Mouse (Mus musculus) A20 (cell line): ENCODE measurements around the gene Dhdds.
A peak's percentile ranks its signal among the peaks of the same experiment; 100 is the strongest.

Source experiments
- DNase-seq: peaks from one replicate; pipeline ENCODE4 v3.0.0-alpha.2; 2011; ENCODE audit warnings: low read depth, low spot score

Gene Dhdds

GRCm38 (mm10) chr4:133958884-133959283, 41.8 kb downstream of the Dhdds start:
- DNase-seq, result no peak

DNA sequence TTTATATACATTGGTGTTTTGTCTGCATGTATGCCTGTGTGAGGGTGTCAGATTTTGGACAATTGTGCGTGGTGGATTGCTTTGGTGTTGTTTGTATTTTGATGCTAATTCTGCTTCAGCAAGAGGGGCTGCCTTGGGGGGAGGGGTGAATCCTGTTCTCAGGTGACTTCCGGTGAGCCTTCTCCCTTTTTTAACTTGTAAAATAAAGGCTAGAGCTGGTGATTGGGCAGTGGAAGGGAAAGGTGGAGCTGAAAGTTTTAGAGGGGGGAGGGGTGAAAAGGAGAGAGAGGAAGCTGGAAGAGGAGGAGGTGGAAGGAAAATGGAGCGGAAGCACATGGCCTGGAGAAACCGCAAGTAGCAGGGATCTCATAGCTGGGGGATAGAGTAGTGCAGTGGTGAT, 44.4 kb downstream of the Dhdds start:
- DNase-seq, result no peak

- no peak for DNase-seq
These were observed 54.0 kb downstream of the Dhdds start for GRCm38 (mm10) chr4:133946736-133947135.

DNA sequence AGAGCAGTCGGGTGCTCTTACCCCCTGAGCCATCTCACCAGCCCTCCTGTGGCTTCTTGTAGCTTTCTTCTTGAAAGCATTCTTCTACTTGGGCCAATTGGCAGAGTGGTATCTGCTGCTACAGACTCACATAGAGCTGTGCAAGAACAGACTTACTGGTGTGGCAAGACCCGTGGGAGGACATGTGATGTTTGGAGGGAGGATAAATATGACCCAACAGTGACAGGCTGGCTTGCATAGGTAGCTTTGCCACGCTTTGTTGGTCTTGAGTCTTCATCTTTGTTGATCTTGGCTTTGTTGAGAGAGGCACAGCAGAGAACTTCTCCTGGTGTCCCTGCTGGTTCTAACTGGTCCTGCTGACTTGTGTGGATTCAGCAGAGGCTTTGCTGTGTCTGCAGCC, 56.9 kb downstream of the Dhdds start:
- DNase-seq, result no peak

- DNase-seq, result no peak
These were observed 58.0 kb downstream of the Dhdds start for GRCm38 (mm10) chr4:133942679-133943078.

GRCm38 (mm10) chr4:133941576-133941975, 59.1 kb downstream of the Dhdds start:
- DNase-seq, result no peak

DNA sequence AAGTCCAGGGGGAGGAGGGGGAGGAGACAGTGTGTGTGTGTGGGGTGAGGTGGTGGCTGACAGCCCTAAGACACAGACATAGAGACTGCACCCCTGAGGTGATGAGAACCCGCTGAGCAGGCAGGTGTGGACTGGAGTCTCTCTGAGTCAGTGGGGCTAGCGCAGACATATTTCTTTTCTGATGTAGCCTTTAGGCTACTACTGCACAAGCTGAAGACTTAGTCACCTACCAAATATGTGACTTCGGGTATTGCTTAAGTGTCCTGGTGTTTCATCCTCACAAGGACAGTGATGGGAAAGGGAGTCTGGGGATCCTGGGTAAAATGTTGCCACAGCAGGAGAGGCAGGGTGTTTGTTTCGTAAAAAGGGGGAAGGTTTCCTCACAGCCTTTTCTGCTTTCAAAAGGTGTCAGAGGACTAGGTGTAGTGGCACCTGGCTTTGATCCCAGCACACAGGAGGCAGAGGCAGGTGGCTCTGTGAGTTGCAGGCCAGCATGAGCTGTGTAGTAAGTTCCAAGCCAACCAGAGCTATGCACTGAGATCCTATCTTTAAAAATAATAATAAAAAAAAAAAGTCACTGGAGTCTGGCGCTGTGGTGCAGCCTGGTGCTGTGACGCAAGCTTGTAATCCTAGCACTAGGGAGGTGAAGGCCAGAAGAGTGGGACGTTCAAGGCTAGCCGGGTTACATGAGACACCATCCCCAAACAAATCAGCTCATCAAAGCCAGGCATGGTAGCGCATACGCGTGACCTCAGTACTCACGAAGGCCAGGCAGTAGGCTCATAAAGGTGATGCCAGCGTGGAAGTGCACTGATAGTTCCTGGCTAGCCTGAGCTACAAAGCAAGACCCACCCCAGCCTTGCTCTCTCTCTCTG, 60.1 kb downstream of the Dhdds start:
- no peak for DNase-seq

DNA sequence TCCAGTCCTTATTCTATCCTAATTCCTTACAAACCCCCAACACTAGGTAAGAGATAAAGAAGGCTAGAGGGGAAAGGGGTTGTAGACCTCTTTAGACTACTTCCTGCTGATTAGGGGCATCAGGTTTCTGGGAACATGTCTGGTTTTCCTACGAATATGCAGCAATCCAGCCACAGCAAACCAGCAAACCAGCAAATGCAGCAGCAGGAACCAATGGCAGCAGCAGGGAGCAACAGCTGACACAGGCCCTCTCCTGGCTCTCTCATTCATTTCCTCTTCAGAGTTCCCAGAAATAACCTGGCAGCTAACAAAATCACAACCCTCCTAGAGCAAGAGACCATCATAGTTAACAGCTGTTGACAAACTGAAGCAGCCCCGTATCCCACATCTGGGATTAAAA, 62.6 kb downstream of the Dhdds start:
- no peak for DNase-seq

DNA sequence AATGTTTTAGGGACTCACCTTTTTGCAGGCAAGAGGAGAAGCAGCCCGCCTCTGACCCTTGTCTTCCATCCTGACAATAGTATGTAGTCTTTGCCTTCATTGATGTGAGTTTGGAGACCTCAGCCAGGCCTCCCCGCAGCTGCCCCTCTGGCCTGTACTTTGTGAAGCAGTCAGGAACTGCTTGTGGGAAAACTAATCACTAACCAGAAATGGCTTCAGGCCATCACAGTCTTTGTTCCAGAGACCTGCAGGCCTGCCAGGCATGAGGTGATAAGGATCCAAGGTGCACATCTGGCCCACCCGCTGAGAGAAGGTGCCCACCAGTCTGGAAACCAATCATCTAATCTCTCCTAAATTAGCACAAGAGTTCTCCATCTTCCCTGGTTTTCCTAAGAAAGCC, 68.9 kb downstream of the Dhdds start:
- DNase-seq, result no peak

- DNase-seq, result peak; percentile 58
These were observed 69.4 kb downstream of the Dhdds start for GRCm38 (mm10) chr4:133931349-133931748.

DNA sequence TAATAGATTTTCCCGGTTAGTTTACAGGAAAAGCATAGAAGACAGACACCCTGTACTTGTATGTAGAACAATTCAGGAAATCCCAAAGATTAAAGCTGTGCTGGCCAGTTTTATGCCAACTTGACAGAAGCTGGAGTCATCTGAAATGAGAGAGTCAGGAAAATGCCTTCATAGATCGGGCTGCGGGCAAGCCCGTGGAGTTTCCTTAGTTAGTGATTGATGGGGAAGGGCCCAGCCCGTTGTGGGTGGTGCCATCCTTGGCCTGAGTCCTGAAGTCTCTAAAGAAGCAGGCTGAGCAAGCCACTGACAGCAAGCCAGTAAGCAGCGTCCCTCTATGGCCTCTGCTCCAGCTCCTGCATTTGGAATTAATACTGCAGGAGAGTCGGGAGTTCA, 71.4 kb downstream of the Dhdds start:
- no peak for DNase-seq

DNA sequence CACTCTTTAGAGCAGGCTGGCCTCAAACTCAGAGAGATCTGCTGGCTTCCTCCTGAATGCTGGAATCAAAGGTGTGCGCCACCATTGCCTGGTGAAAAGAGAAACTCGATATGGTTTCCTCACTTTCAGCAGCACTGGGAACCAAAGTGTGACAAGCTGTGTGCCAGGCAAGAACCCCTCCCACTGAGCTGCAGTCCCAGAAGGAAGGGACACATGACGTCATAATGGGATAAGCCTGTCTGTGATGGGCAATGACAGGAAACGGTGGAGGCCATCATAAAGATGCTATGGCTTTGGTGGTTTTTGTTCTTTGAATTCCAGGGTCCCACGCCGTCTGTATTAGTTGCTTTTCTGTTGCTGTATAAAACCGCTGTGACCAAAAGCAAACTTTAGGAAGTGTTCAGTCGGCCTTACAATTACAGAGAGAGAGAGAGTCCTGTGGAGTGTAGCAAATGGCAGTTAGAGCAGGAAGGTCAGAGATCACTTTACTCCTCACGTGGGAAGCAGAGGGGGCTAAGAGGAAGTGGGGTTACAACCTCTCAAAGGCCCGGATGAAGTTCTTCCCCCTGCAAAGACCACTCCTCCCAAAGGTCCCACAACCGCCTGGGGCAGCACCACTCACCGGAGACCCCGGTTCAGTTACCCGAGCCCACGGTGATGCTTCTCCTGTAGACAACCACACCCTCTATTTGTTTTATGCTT, 72.0 kb downstream of the Dhdds start:
- DNase-seq, result no peak

DNA sequence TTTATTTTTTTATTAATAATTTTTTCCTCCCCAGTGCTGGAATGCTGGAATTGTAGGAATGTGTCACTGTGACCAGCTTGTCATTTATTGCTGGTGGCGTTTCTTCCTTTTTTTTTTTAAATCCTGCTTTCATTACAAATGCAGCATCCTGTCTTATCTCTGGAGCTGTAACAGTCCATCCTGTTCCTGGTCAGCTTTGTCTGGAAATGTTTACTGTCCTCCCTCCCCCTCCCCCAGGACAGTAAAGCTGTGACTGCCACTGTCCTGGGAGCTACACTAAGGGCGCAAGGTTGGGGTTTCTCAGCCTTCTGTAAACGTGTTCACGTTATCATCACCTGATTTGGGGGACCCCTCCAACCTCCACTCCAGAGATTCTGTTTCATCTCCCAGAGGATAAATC, 75.5 kb downstream of the Dhdds start:
- no peak for DNase-seq

- no peak for DNase-seq
These were observed 77.0 kb downstream of the Dhdds start for GRCm38 (mm10) chr4:133923743-133924142.
